Mouse (Mus musculus): ENCODE measurements at regions not wholly inside any gene's neighbourhood (a gene's known extent, or its start where the extent isn't known, plus 50 kb on each side); places are given as distances from the start of the nearest gene placed in this dataset.

GRCm38 (mm10) chr9:46381342-46381741 lies 61.6 kb upstream of the 4931429L15Rik start:
- no peak for DNase-seq

DNA sequence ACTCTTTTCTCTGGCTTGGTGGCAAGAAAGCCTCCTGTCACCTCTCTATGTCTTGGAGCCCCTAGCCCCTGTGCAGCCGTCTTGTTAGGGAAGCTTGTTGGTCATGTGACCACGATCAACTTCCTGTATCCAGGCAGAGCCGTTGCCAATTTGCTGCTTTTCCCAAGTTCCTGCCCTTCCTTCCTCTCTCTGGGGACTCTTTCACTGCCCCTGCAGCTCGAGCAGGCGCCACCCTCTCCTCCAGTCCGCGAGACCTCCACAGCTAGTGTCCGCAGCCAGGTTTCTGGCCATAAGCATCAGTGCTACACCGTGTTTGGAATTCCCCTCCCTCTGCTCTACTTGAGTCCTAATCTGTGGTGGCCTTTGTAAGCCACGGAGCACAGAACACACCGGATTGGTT lies 59.7 kb upstream of the 4931429L15Rik start:
- peak; percentile 28 to 46 for DNase-seq

DNA sequence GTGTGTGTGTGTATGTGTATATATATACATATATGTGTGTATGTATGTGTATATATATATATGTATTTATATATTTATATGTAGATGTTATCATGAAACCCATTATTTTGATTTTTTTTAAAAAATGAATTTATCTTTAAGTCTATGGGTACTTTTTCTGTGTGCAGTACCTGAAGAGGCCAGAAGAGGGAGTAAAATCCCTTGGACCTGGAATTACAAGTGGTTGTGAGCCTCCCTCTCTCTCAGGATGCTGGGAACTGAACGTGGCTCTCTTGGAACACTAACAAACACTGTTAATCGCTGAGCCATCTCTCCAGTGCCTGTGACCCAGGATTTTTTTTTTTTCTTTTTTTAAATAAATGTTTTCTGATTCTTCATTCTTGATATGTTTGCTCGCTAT lies 58.6 kb upstream of the 4931429L15Rik start:
- DNase-seq, result no peak
